Mouse (Mus musculus) naive thymus-derived CD4-positive, alpha-beta T cell, adult 2 months (primary cell): ENCODE measurements around the gene Jmjd7.

Experiments
- DNase-seq: peaks from one replicate; pipeline ENCODE4 v3.0.0-alpha.2; 2011; ENCODE audit warnings: low read depth

Gene Jmjd7

GRCm38 (mm10) chr2:120012924-120013323, 14.4 kb upstream of the Jmjd7 start:
- DNase-seq = no peak

- DNase-seq = no peak
Observed at GRCm38 (mm10) chr2:120013831-120014486, 13.3 kb upstream of the Jmjd7 start.

GRCm38 (mm10) chr2:120015882-120016281, 11.4 kb upstream of the Jmjd7 start:
- no peak for DNase-seq

GRCm38 (mm10) chr2:120017599-120017998, 9.7 kb upstream of the Jmjd7 start:
- no peak for DNase-seq

- DNase-seq = no peak
Observed at GRCm38 (mm10) chr2:120024337-120024736, 2.9 kb upstream of the Jmjd7 start.

- no peak for DNase-seq
Observed at GRCm38 (mm10) chr2:120027950-120028331, 658 bp downstream of the Jmjd7 start.

GRCm38 (mm10) chr2:120030380-120030779, 3.1 kb downstream of the Jmjd7 start:
- DNase-seq = no peak

GRCm38 (mm10) chr2:120032726-120033467, 5.6 kb downstream of the Jmjd7 start, which contains the start of gene Pla2g4b:
TSS of gene Pla2g4b (plus strand) at chr2:120033417.
- no peak for DNase-seq

GRCm38 (mm10) chr2:120033726-120034125, 6.4 kb downstream of the Jmjd7 start:
- no peak for DNase-seq

- no peak for DNase-seq
Observed at GRCm38 (mm10) chr2:120037744-120038143, 10.5 kb downstream of the Jmjd7 start.

- no peak for DNase-seq
Observed at GRCm38 (mm10) chr2:120040991-120041390, 13.7 kb downstream of the Jmjd7 start.

- no peak for DNase-seq
Observed at GRCm38 (mm10) chr2:120044101-120044603, 16.9 kb downstream of the Jmjd7 start.

- DNase-seq = no peak
Observed at GRCm38 (mm10) chr2:120044676-120045075, 17.4 kb downstream of the Jmjd7 start.

GRCm38 (mm10) chr2:120046486-120047310, 19.4 kb downstream of the Jmjd7 start:
- no peak for DNase-seq

GRCm38 (mm10) chr2:120048173-120048572, 20.9 kb downstream of the Jmjd7 start:
- no peak for DNase-seq

- no peak for DNase-seq
Observed at GRCm38 (mm10) chr2:120049632-120050274, 22.5 kb downstream of the Jmjd7 start.

GRCm38 (mm10) chr2:120051405-120051804, 24.1 kb downstream of the Jmjd7 start:
- DNase-seq = no peak

- no peak for DNase-seq
Observed at GRCm38 (mm10) chr2:120054771-120055552, 27.7 kb downstream of the Jmjd7 start.

GRCm38 (mm10) chr2:120055923-120056322, 28.6 kb downstream of the Jmjd7 start:
- no peak for DNase-seq

GRCm38 (mm10) chr2:120058818-120059217, 31.5 kb downstream of the Jmjd7 start:
- no peak for DNase-seq

GRCm38 (mm10) chr2:120059466-120059865, 32.2 kb downstream of the Jmjd7 start:
- no peak for DNase-seq
